Mouse (Mus musculus) mature B cell (primary cell): ENCODE results near the gene Cnn3.

Experiments
- in situ Hi-C: fragments of 300-500 bp; cut with MboI; formaldehyde crosslinking; loops from 2 replicates; pipeline ENCODE4 v1.14.3; 2019

Cnn3 gene

DNA sequence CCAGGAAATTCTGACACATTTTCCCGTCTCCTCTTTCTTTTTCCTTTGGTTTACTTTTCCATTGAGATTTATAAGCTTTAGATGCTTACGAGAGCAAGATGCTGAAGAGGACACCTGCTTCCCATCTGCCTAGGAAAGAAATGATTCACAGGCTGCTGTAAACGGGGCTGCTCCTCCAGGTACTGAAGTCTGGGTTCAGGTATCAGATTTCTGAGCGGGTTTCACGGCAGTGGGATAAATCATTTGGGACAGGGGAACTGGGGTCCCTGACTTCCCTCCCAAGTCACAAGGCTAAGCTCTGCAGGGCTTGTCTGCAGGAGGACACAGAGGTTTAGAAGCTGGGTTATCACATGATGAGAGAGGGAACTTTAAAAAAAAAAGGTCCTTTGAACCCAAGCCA lies 65.7 kb downstream of the Cnn3 start:
- in situ Hi-C loops: no loop called here

DNA sequence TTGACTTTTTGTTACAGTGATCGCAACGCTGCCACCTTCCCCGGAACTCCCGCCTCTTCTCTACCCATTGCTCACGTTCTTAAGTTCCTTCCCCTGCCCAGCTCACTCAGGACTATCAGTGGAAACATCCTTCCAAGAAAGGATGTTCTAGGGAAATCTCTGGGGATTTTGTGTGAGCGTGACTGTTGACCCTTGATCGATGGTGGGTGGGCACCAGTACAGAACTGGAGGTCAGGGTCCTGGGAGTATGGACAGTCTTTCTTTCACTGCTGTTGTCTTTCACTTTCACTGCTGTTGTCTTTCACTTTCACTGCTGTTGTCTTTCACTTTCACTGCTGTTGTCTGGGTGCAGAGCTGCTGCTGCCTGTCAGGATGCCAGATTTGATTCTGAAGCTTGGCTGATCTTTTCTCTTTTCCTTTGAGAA lies 67.7 kb downstream of the Cnn3 start:
- in situ Hi-C loops: no loop called here

DNA sequence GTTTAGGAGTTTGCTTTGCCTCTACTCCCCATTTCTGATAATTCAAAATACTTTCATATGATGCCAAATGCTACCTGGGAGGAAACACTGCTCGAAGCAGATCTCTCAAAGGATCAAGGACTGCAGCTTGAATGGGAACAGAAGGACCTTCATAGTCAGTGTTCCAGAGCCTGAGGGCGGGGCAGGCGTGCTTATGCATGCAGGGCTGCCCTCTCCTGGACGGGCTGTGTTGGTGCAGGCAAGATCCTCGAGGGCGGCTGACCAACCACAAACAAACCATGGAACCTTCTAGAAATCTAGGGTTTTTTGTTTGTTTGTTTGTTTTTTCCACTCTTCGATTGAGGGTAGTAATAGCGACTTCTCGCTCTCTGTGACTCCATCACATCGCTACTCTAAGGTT lies 73.9 kb downstream of the Cnn3 start:
- in situ Hi-C loops: loop anchor here (5.0 to 25.0 kb wide), 2 partner anchors 193 to 338 kb away; partner anchors contain the start of gene Rwdd3

DNA sequence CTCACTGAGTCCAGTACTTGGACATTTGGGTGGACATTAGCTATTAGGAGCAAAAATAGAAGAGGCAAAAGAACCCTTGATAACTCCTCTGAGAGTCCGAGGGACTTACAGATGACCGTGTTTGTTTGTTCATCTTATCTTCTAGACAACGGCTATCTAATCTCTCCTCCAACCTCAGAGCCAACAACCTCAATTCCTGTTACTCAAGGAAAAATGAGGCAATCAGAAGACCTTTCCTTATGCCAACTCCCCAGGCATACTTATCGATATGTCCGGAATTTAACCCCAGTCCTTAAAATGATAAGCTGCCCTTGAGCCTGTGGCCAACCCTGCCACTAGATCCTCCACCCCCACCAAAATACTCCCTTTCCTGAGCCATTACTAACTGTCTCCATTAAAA lies 74.4 kb downstream of the Cnn3 start:
- in situ Hi-C loops: loop anchor here (5.0 to 25.0 kb wide), 2 partner anchors 193 to 338 kb away; partner anchors contain the start of gene Rwdd3

DNA sequence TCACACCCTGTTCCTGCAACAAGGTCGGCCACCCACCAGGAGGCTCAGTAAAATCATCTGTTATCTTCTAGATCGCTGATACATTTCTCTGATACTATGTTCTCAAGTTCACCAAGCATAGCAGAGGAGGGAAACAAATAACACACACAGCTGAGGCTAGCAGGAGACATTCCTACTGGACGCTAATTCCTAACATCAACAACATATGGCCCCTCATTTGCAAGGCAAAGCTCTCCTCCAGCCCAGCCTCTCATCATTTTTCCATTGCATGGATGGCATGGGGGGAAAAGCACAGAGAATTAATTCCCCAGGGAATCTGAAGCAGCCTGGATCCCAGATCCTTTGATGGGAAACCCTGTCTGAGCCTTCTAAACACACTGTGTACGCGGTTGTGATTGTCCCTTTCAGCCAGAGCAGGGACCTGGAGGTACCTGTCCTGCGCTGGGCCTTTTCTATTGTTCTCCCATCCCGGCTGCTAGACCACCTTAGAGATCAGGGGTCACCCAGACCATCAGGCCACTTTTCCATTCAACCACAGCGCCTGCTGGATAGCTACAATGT lies 78.7 kb downstream of the Cnn3 start:
- in situ Hi-C loops: loop anchor here (5.0 to 25.0 kb wide), 2 partner anchors 198 to 343 kb away; partner anchors contain the start of gene Rwdd3

DNA sequence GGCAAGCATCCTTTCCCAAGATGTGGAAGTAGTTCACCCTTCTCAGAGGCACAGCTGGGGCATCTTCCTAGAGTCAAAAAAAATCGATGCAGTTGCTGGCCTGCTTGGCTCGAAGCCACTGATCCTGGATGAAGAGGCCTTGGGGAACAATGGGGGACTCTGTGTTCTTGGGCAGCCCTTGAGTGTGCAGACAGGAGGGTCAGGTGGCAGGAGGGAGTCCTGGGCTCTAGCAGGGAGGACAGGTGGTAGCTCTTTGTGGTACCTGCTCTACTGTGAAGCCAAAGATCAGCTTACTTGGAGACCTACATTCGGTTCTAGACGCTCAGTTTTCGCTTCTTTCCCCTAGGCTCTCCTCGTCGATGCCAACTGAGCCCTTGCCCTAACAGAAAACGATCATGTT lies 79.9 kb downstream of the Cnn3 start:
- in situ Hi-C loops: loop anchor here (25.0 kb wide), 1 partner anchor 344 kb away; the partner anchor contains the start of gene Rwdd3

DNA sequence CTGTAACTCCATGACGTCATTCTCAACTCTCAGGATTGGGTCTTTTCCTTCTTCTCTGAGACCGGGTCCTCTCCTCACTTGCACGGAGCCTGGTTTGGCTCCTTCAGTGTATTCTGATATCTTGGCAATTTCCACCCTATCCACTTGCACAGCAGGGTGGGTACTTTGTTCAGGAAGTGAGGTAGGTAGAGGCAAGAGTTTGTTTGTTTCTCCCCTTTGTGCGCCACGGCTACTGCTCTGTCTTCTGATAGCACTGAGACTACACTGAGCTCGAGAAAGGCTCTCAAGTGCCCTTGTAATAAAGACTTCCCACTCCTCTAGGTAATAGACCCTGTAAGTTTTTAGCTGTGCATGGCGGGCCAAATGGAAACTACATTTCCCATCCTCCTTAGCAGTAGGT lies 80.5 kb downstream of the Cnn3 start:
- in situ Hi-C loops: loop anchor here (25.0 kb wide), 1 partner anchor 344 kb away; the partner anchor contains the start of gene Rwdd3

- in situ Hi-C loops: loop anchor here (25.0 kb wide), 1 partner anchor 345 kb away; the partner anchor contains the start of gene Rwdd3
These were observed 81.4 kb downstream of the Cnn3 start for GRCm38 (mm10) chr3:121507678-121508077.
